Mouse (Mus musculus): ENCODE data around the gene Hist1h2bq.

Hist1h2bq gene

GRCm38 (mm10) chr13:21810073-21810472 lies at the start of gene Hist1h2bq, which contains the start of gene Hist1h2ao:
TSS of gene Hist1h2bq (minus strand) at chr13:21810197.
TSS of gene Hist1h2ao (plus strand) at chr13:21810465.
- in situ Hi-C loops (cut with MboI, MseI): loop anchor here in 1 of 2 experiments (25.0 kb wide), 1 partner anchor 1752 kb away; the partner anchor contains the start of genes Hist1h1d, Hist1h2ad, Hist1h2ae and Hist1h2bf

- in situ Hi-C loops (cut with MboI, MseI): loop anchor here (10.0 to 25.0 kb wide), 2 partner anchors 169 to 1432 kb away; no protein-coding TSS in a partner anchor
Measured at GRCm38 (mm10) chr13:21855698-21856162, 45.7 kb upstream of the Hist1h2bq start.

GRCm38 (mm10) chr13:21855146-21855545 lies 45.1 kb upstream of the Hist1h2bq start:
- in situ Hi-C loops (cut with MboI, MseI): loop anchor here (10.0 to 25.0 kb wide), 2 partner anchors 170 to 1432 kb away; no protein-coding TSS in a partner anchor

- in situ Hi-C loops (cut with MboI, MseI): loop anchor here (5.0 to 25.0 kb wide), 4 partner anchors 50 to 1435 kb away; no protein-coding TSS in a partner anchor
Measured at GRCm38 (mm10) chr13:21852215-21852945, 42.4 kb upstream of the Hist1h2bq start.

- in situ Hi-C loops (cut with MboI, MseI): loop anchor here (5.0 to 25.0 kb wide), 4 partner anchors 48 to 1437 kb away; no protein-coding TSS in a partner anchor
Measured at GRCm38 (mm10) chr13:21850696-21851095, 40.7 kb upstream of the Hist1h2bq start.

GRCm38 (mm10) chr13:21847883-21848282 lies 37.9 kb upstream of the Hist1h2bq start:
- in situ Hi-C loops (cut with MboI, MseI): loop anchor here in 1 of 2 experiments (5.0 kb wide), 1 partner anchor 51 kb away; no protein-coding TSS in a partner anchor

GRCm38 (mm10) chr13:21846356-21846755 lies 36.4 kb upstream of the Hist1h2bq start:
- in situ Hi-C loops (cut with MboI, MseI): loop anchor here in 1 of 2 experiments (5.0 kb wide), 1 partner anchor 49 kb away; no protein-coding TSS in a partner anchor

GRCm38 (mm10) chr13:21840508-21840907 lies 30.5 kb upstream of the Hist1h2bq start:
- in situ Hi-C loops (cut with MboI, MseI): loop anchor here in 1 of 2 experiments (5.0 kb wide), 1 partner anchor 108 kb away; no protein-coding TSS in a partner anchor

GRCm38 (mm10) chr13:21833461-21833860 lies 23.5 kb upstream of the Hist1h2bq start, which contains the start of the genes Hist1h2ap and Hist1h2br:
TSS of gene Hist1h2ap (minus strand) at chr13:21833507.
TSS of gene Hist1h2br (plus strand) at chr13:21833743.
- in situ Hi-C loops (cut with MboI, MseI): loop anchor here in 1 of 2 experiments (10.0 kb wide), 1 partner anchor 99 kb away; the partner anchor contains the start of gene Hist1h4j

- in situ Hi-C loops (cut with MboI, MseI): loop anchor here in 1 of 2 experiments (10.0 kb wide), 1 partner anchor 97 kb away; the partner anchor contains the start of gene Hist1h4j
Measured at GRCm38 (mm10) chr13:21831418-21832394, 21.7 kb upstream of the Hist1h2bq start, which contains the start of gene Hist1h4n. TSS of gene Hist1h4n (minus strand) at chr13:21832196.

GRCm38 (mm10) chr13:21830344-21830743 lies 20.3 kb upstream of the Hist1h2bq start:
- in situ Hi-C loops (cut with MboI, MseI): loop anchor here in 1 of 2 experiments (10.0 kb wide), 1 partner anchor 96 kb away; the partner anchor contains the start of gene Hist1h4j

GRCm38 (mm10) chr13:21828511-21828910 lies 18.5 kb upstream of the Hist1h2bq start:
- in situ Hi-C loops (cut with MboI, MseI): loop anchor here in 1 of 2 experiments (10.0 kb wide), 1 partner anchor 206 kb away; the partner anchor contains the start of genes Hist1h2ah and Hist1h2bk

GRCm38 (mm10) chr13:21820082-21820890 lies 10.3 kb upstream of the Hist1h2bq start:
- in situ Hi-C loops (cut with MboI, MseI): loop anchor here (5.0 to 25.0 kb wide), 3 partner anchors 212 to 1742 kb away; partner anchors contain the start of genes Hist1h1d (in 1 of the 2), Hist1h2ad (in 1 of the 2), Hist1h2ae (in 1 of the 2) and Hist1h2ah (in 1 of the 2)

- in situ Hi-C loops (cut with MboI, MseI): loop anchor here in 1 of 2 experiments (25.0 kb wide), 1 partner anchor 1750 kb away; the partner anchor contains the start of genes Hist1h1d, Hist1h2ad, Hist1h2ae and Hist1h2bf
Measured at GRCm38 (mm10) chr13:21812092-21812491, 2.1 kb upstream of the Hist1h2bq start.

- in situ Hi-C loops (cut with MboI, MseI): loop anchor here in 1 of 2 experiments (25.0 kb wide), 1 partner anchor 1751 kb away; the partner anchor contains the start of genes Hist1h1d, Hist1h2ad, Hist1h2ae and Hist1h2bf
Measured at GRCm38 (mm10) chr13:21811539-21811938, 1.5 kb upstream of the Hist1h2bq start, which contains the start of gene Hist1h4m. TSS of gene Hist1h4m (plus strand) at chr13:21811746.

- in situ Hi-C loops (cut with MboI, MseI): loop anchor here in 1 of 2 experiments (25.0 kb wide), 1 partner anchor 1751 kb away; the partner anchor contains the start of genes Hist1h1d, Hist1h2ad, Hist1h2ae and Hist1h2bf
Measured at GRCm38 (mm10) chr13:21811074-21811473, 1.1 kb upstream of the Hist1h2bq start.

- in situ Hi-C loops (cut with MboI, MseI): loop anchor here (5.0 to 25.0 kb wide), 2 partner anchors 49 to 1759 kb away; partner anchors contain the start of genes Hist1h1d (in 1 of the 2), Hist1h2ad (in 1 of the 2), Hist1h2ae (in 1 of the 2) and Hist1h2bf (in 1 of the 2)
Measured at GRCm38 (mm10) chr13:21803058-21803457, 6.9 kb downstream of the Hist1h2bq start.

- in situ Hi-C loops (cut with MboI, MseI): loop anchor here (5.0 to 25.0 kb wide), 2 partner anchors 50 to 1965 kb away; partner anchors contain the start of genes Hist1h1a (in 2 of the 2), Hist1h2ab (in 2 of the 2), Hist1h3a (in 2 of the 2) and Hist1h3b (in 2 of the 2)
Measured at GRCm38 (mm10) chr13:21797163-21797562, 12.8 kb downstream of the Hist1h2bq start.
